In genomic region chr7:46218415-46218814, GRCm38 (mm10) we compare ENCODE assay signal across 8 mouse cellular contexts. TPM values are rescaled to one million over a fixed set of nuclear protein-coding genes. Genes with fewer than 3 reads are reported as not detected.
DNase-seq lines count a peak whose midpoint lies in the region; ATAC-seq and TF ChIP-seq lines count a peak whose summit lies in the region.

No protein-coding gene starts in this region.

- H3K9me3 ChIP-seq in hindbrain, postnatal 0 days (ENCODE audit: low read length), result no peaks in the 10 kb centered on the region

- H3K36me3 ChIP-seq in hindbrain, postnatal 0 days (ENCODE audit: insufficient read depth, low read length), result no peaks in the 10 kb centered on the region

- H3K27ac ChIP-seq in hindbrain, postnatal 0 days, result no peak overlapping the region

- peak; percentile 3 for DNase-seq in CD4-positive, CD25-positive, alpha-beta regulatory T cell, adult 2 months (ENCODE audit: low read depth, low spot score)
- peak; percentile 13 for DNase-seq in c-Kit-negative CD71-positive TER-119-positive erythroid progenitor cells, embryonic 14.5 days (ENCODE audit: low read depth, low spot score)
- DNase-seq in hindbrain, postnatal 0 days (ENCODE audit: low spot score), result peak; percentile 36
- DNase-seq in adrenal gland, adult 8-10 months, result no peak
- DNase-seq in cerebellum, postnatal 4 days (ENCODE audit: low spot score in 2 of 2), result no peak
- DNase-seq in gastrocnemius, postnatal 4 days (ENCODE audit: low spot score in 2 of 2), result no peak

- no peaks in the 10 kb centered on the region for H3K27me3 ChIP-seq in hindbrain, postnatal 0 days (ENCODE audit: insufficient read depth, low read length)

- no peak overlapping the region for H3K4me2 ChIP-seq in hindbrain, postnatal 0 days (ENCODE audit: low read depth, low read length)

- 19% methylated on average over 11 of the region's 11 CpGs for WGBS in hindbrain, postnatal 0 days

- H3K4me3 ChIP-seq in hindbrain, postnatal 0 days (ENCODE audit: low read length), result no peak overlapping the region

- no peak for TF ChIP-seq CTCF in hindbrain, postnatal 0 days (IDR thresholded peaks at IDR 0.05; ENCODE audit: low read depth)

- no peak for ATAC-seq in CD4-positive, CD25-positive, alpha-beta regulatory T cell, adult 4 months
- ATAC-seq in hindbrain, postnatal 0 days, result peak; percentile 69; the same call in 1 of the 2 replicates
- peak; percentile 80; the same call in 1 of the 2 replicates for ATAC-seq in megakaryocyte-erythroid progenitor cell, adult 5-6 weeks (replicated peaks; ENCODE audit: low FRiP score, low TSS enrichment, poor library complexity, severe bottlenecking)

- H3K4me1 ChIP-seq in hindbrain, postnatal 0 days (ENCODE audit: insufficient read depth, low read length), result no peaks in the 10 kb centered on the region

- no peak overlapping the region for H3K9ac ChIP-seq in hindbrain, postnatal 0 days (replicated peaks; ENCODE audit: low read length)

RNA-seq across cellular contexts. Expression of gene Ush1c, which starts 19.9 kb away (rescaled TPM):
- not detected for polyA plus RNA-seq in CD4-positive, CD25-positive, alpha-beta regulatory T cell, adult 4 months (2017; shearing (Covaris generic))
- total RNA-seq in hindbrain, postnatal 0 days (2014; rRNA removed), result 1.7 TPM in 1 of 2 replicates, not detected in the other
- polyA plus RNA-seq in hindbrain, postnatal 0 days (2015; fragmentation: Nextera tagmentation; extraction: Ambion mirVana), result 1.5 and 1.6 TPM in 2 replicates
- total RNA-seq in megakaryocyte-erythroid progenitor cell, adult 5-6 weeks (2014; fragmentation: Nextera tagmentation), result not detected in 2 replicates
- total RNA-seq in megakaryocyte-erythroid progenitor cell, adult 5-6 weeks (2017), result not detected in 2 replicates
- 1 to 10 TPM; 2.5 to 5.2 (median 3.4) TPM for total RNA-seq in adrenal gland, adult 8-10 months (2022)
- under 1 TPM; 0.52 to 0.88 TPM for total RNA-seq in gastrocnemius, postnatal 4 days (2021)

RNA-seq across cellular contexts. Expression of gene Otog, which starts 22.4 kb away (rescaled TPM):
- not detected for polyA plus RNA-seq in CD4-positive, CD25-positive, alpha-beta regulatory T cell, adult 4 months (2017; shearing (Covaris generic))
- under 0.01 TPM in 1 of 2 replicates, not detected in the other for total RNA-seq in hindbrain, postnatal 0 days (2014; rRNA removed)
- 0.04 TPM in 1 of 2 replicates, not detected in the other for polyA plus RNA-seq in hindbrain, postnatal 0 days (2015; fragmentation: Nextera tagmentation; extraction: Ambion mirVana)
- not detected in 2 replicates for total RNA-seq in megakaryocyte-erythroid progenitor cell, adult 5-6 weeks (2014; fragmentation: Nextera tagmentation)
- total RNA-seq in megakaryocyte-erythroid progenitor cell, adult 5-6 weeks (2017), result not detected in 2 replicates
- under 1 TPM in 2 of 4 experiments, not detected in 2; 0.59 to 0.87 TPM for total RNA-seq in adrenal gland, adult 8-10 months (2022)
- under 1 TPM; 0.21 to 0.34 TPM for total RNA-seq in gastrocnemius, postnatal 4 days (2021)

RNA-seq across cellular contexts. Expression of gene Abcc8, which starts 38.6 kb away (rescaled TPM):
- polyA plus RNA-seq in CD4-positive, CD25-positive, alpha-beta regulatory T cell, adult 4 months (2017; shearing (Covaris generic)), result not detected
- total RNA-seq in hindbrain, postnatal 0 days (2014; rRNA removed), result 21.7 and 29.8 TPM in 2 replicates
- 10.1 and 11.2 TPM in 2 replicates for polyA plus RNA-seq in hindbrain, postnatal 0 days (2015; fragmentation: Nextera tagmentation; extraction: Ambion mirVana)
- not detected in 2 replicates for total RNA-seq in megakaryocyte-erythroid progenitor cell, adult 5-6 weeks (2014; fragmentation: Nextera tagmentation)
- total RNA-seq in megakaryocyte-erythroid progenitor cell, adult 5-6 weeks (2017), result not detected in 2 replicates
- total RNA-seq in adrenal gland, adult 8-10 months (2022), result 1 to 10 TPM in 3 of 4 experiments, under 1 TPM in 1; 0.92 to 2.9 (median 1.7) TPM
- 1 to 10 TPM; 4.6 to 6.3 TPM for total RNA-seq in gastrocnemius, postnatal 4 days (2021)

Comparison
In these comparisons a context has a peak if more than half of its experiments do, and no peak if none do; other contexts are left out.
1. DNase-seq: peak in CD4-positive, CD25-positive, alpha-beta regulatory T cell, adult 2 months (single experiment), c-Kit-negative CD71-positive TER-119-positive erythroid progenitor cells, embryonic 14.5 days (single experiment) and hindbrain, postnatal 0 days (single experiment); none in adrenal gland, adult 8-10 months (single experiment), cerebellum, postnatal 4 days (0 of 2) and gastrocnemius, postnatal 4 days (0 of 2).